ENCODE assay signal across 8 mouse cellular contexts in the genomic region with DNA sequence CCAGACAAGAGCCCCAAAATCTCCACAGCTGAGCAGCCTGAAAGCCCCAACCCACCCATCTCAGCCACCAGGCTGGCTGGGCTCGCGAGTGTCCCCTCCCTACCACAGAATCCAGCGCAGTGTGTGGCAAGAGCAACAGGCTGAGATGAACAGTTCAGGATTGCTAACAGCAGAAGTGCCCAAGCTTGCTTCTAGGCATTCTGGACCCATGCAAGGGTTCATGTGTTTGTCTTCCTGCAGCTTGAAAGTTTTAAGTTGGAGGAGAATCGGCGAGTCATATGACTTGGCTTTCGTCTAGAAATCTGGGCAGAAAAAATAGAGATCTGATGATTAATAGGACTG. TPM values are rescaled to one million over a fixed set of nuclear protein-coding genes. Genes with fewer than 3 reads are reported as not detected.
DNase-seq lines count a peak whose midpoint lies in the region; ATAC-seq and TF ChIP-seq lines count a peak whose summit lies in the region.

No protein-coding gene starts in this region.

- H3K36me3 ChIP-seq in heart, embryonic 13.5 days = no peaks in the 10 kb centered on the region
- H3K36me3 ChIP-seq in hindbrain, embryonic 10.5 days = no peaks in the 10 kb centered on the region
- H3K36me3 ChIP-seq in midbrain, embryonic 10.5 days = no peaks in the 10 kb centered on the region

- H3K9ac ChIP-seq in heart, embryonic 13.5 days = peak overlapping the region; percentile 82

- TF ChIP-seq POLR2A in bone marrow macrophage, adult 2 months (IDR thresholded peaks at IDR 0.05; ENCODE audit: borderline replicate concordance, low read depth, low read length) = no peak

- H3K4me2 ChIP-seq in heart, embryonic 13.5 days = peak overlapping the region; percentile 84

- no peaks in the 10 kb centered on the region for H3K9me3 ChIP-seq in heart, embryonic 13.5 days
- no peaks in the 10 kb centered on the region for H3K9me3 ChIP-seq in hindbrain, embryonic 10.5 days
- H3K9me3 ChIP-seq in midbrain, embryonic 10.5 days (replicated peaks) = no peaks in the 10 kb centered on the region

- H3K4me3 ChIP-seq in heart, embryonic 13.5 days = peak overlapping the region; percentile 59
- H3K4me3 ChIP-seq in bone marrow macrophage, adult 2 months (ENCODE audit: insufficient read depth, low read length) = peak overlapping the region; percentile 11
- H3K4me3 ChIP-seq in hindbrain, embryonic 10.5 days = peak overlapping the region; percentile 67
- peak overlapping the region; percentile 69 for H3K4me3 ChIP-seq in midbrain, embryonic 10.5 days

- WGBS in heart, embryonic 13.5 days = 2% methylated on average over 6 of the region's 6 CpGs
- WGBS in hindbrain, embryonic 10.5 days = 3% methylated on average over 6 of the region's 6 CpGs
- 3% methylated on average over 6 of the region's 6 CpGs for WGBS in midbrain, embryonic 10.5 days

- H3K27ac ChIP-seq in heart, embryonic 13.5 days (replicated peaks) = no peak overlapping the region
- no peak overlapping the region for H3K27ac ChIP-seq in bone marrow macrophage, adult 2 months (ENCODE audit: insufficient read depth, low read depth, low read length)
- H3K27ac ChIP-seq in hindbrain, embryonic 10.5 days = peak overlapping the region; percentile 50; the same call in 1 of the 2 replicates
- H3K27ac ChIP-seq in midbrain, embryonic 10.5 days (replicated peaks) = peak overlapping the region; percentile 67; the same call in 1 of the 2 replicates

- H3K4me1 ChIP-seq in heart, embryonic 13.5 days = peaks cover 6% of the 10 kb centered on the region; the same call in 1 of the 2 replicates
- no peaks in the 10 kb centered on the region for H3K4me1 ChIP-seq in bone marrow macrophage, adult 2 months (ENCODE audit: control insufficient read depth, insufficient read depth, low read length)
- H3K4me1 ChIP-seq in hindbrain, embryonic 10.5 days (replicated peaks) = peaks cover 11% of the 10 kb centered on the region
- H3K4me1 ChIP-seq in midbrain, embryonic 10.5 days = peaks cover 20% of the 10 kb centered on the region

- ATAC-seq in heart, embryonic 13.5 days (ENCODE audit: extremely low read depth, insufficient number of reproducible peaks, low FRiP score, low TSS enrichment) = no peak
- no peak for ATAC-seq in inflammation-experienced regulatory T-cells, adult 6 months

- TF ChIP-seq CTCF in bone marrow macrophage, adult 2 months (IDR thresholded peaks at IDR 0.05; ENCODE audit: low read depth, low read length) = no peak

- intact Hi-C loops in heart, postnatal 36 days (cut with DNase I) = loop anchor here (5.0 to 10.0 kb wide), 2 partner anchors 154 to 196 kb away; partner anchors contain the start of gene Cox7b2

- H3K27me3 ChIP-seq in heart, embryonic 13.5 days (replicated peaks) = peaks cover 17% of the 10 kb centered on the region
- H3K27me3 ChIP-seq in hindbrain, embryonic 10.5 days (ENCODE audit: insufficient read depth, poor library complexity, severe bottlenecking) = peaks cover 6% of the 10 kb centered on the region; the same call in 1 of the 2 replicates
- H3K27me3 ChIP-seq in midbrain, embryonic 10.5 days (ENCODE audit: low read depth, poor library complexity, severe bottlenecking) = peaks cover 13% of the 10 kb centered on the region

- no peak for DNase-seq in heart, postnatal 36 days
- no peak for DNase-seq in hindbrain, embryonic 10.5 days (ENCODE audit: low spot score)
- DNase-seq in midbrain, embryonic 10.5 days (ENCODE audit: low spot score) = no peak
- DNase-seq in thymus, postnatal 0 days (ENCODE audit: low spot score) = no peak
- DNase-seq in adrenal gland, postnatal 10 days = no peak

RNA-seq across cellular contexts. Expression of gene Gabra4, which starts 43.1 kb away (rescaled TPM):
- 6.1 and 7.6 TPM in 2 replicates for polyA plus RNA-seq in heart, embryonic 13.5 days (2015; fragmentation: Nextera tagmentation; extraction: Ambion mirVana)
- not detected for total RNA-seq in heart, postnatal 36 days (2021)
- polyA plus RNA-seq in bone marrow macrophage, adult 2 months (2012; ENCODE audit: insufficient read depth, insufficient read length, missing spikeins) = not detected in 2 replicates
- polyA plus RNA-seq in hindbrain, embryonic 10.5 days (2016; fragmentation: Nextera tagmentation; extraction: Ambion mirVana) = 1.4 and 1.9 TPM in 2 replicates
- polyA plus RNA-seq in midbrain, embryonic 10.5 days (2016; fragmentation: Nextera tagmentation; extraction: Ambion mirVana) = 1.3 and 2.0 TPM in 2 replicates
- 0.07 and 0.09 TPM in 2 replicates for polyA plus RNA-seq in thymus, postnatal 0 days (2015; fragmentation: Nextera tagmentation; extraction: Ambion mirVana)
- total RNA-seq in adrenal gland, postnatal 10 days (2021) = under 1 TPM; 0.33 to 0.93 TPM
- polyA plus RNA-seq in inflammation-experienced regulatory T-cells, adult 6 months (2017; shearing (Covaris generic)) = under 1 TPM in 1 of 3 experiments, not detected in 2; 0.26 TPM

RNA-seq across cellular contexts. Expression of gene Gabrb1, which starts 43.3 kb away (rescaled TPM):
- 1.3 and 1.4 TPM in 2 replicates for polyA plus RNA-seq in heart, embryonic 13.5 days (2015; fragmentation: Nextera tagmentation; extraction: Ambion mirVana)
- total RNA-seq in heart, postnatal 36 days (2021) = under 1 TPM; 0.03 to 0.06 TPM
- not detected in 2 replicates for polyA plus RNA-seq in bone marrow macrophage, adult 2 months (2012; ENCODE audit: insufficient read depth, insufficient read length, missing spikeins)
- polyA plus RNA-seq in hindbrain, embryonic 10.5 days (2016; fragmentation: Nextera tagmentation; extraction: Ambion mirVana) = 0.05 and 0.33 TPM in 2 replicates
- polyA plus RNA-seq in midbrain, embryonic 10.5 days (2016; fragmentation: Nextera tagmentation; extraction: Ambion mirVana) = 0.16 and 0.29 TPM in 2 replicates
- 0.03 and 0.22 TPM in 2 replicates for polyA plus RNA-seq in thymus, postnatal 0 days (2015; fragmentation: Nextera tagmentation; extraction: Ambion mirVana)
- total RNA-seq in adrenal gland, postnatal 10 days (2021) = under 1 TPM; 0.06 to 0.24 TPM
- polyA plus RNA-seq in inflammation-experienced regulatory T-cells, adult 6 months (2017; shearing (Covaris generic)) = under 1 TPM in 1 of 3 experiments, not detected in 2; 0.03 TPM

Comparison
In these comparisons a context has a peak if more than half of its experiments do, and no peak if none do; other contexts are left out.
1. H3K27ac ChIP-seq: peak in hindbrain, embryonic 10.5 days (single experiment) and midbrain, embryonic 10.5 days (single experiment); none in heart, embryonic 13.5 days (single experiment) and bone marrow macrophage, adult 2 months (single experiment).
2. H3K4me3 ChIP-seq: peak in every context shown above with its lines; median percentile 69 in midbrain, embryonic 10.5 days; 67 in hindbrain, embryonic 10.5 days; 59 in heart, embryonic 13.5 days; 11 in bone marrow macrophage, adult 2 months.